Mouse (Mus musculus) adrenal gland, postnatal 4 days (tissue): ENCODE results near the gene Ddx31. TPM values are rescaled to one million over a fixed set of nuclear protein-coding genes. Genes with fewer than 3 reads are reported as not detected.
A peak's percentile ranks its signal among the peaks of the same experiment; 100 is the strongest.

Experiments used
- DNase-seq, 2 experiments: peaks; one replicate each; pipeline ENCODE4 v3.0.0; 2021 to 2022; ENCODE audit warnings: low spot score in 2 of 2, mixed read lengths in 2 of 2
- total RNA-seq, 2 experiments: library from RNA; stranded (reverse); gene quantifications; 2 replicates each; pipeline ENCODE4 v1.2.3; 2021

Ddx31 gene
- total RNA-seq, 2 experiments from 2014 or later = 9.4 to 10.8 TPM

- no peak for DNase-seq
Measured at GRCm38 (mm10) chr2:28909818-28910710, 69.9 kb downstream of the Ddx31 start.

GRCm38 (mm10) chr2:28910877-28911276 lies 70.7 kb downstream of the Ddx31 start:
- DNase-seq = no peak

GRCm38 (mm10) chr2:28911331-28912038 lies 71.3 kb downstream of the Ddx31 start:
- DNase-seq = no peak

GRCm38 (mm10) chr2:28912039-28912700 lies 72.0 kb downstream of the Ddx31 start:
- no peak for DNase-seq

GRCm38 (mm10) chr2:28912961-28913360 lies 72.8 kb downstream of the Ddx31 start:
- no peak for DNase-seq

GRCm38 (mm10) chr2:28914121-28914520 lies 73.9 kb downstream of the Ddx31 start:
- DNase-seq = no peak

- DNase-seq = no peak
Measured at GRCm38 (mm10) chr2:28915104-28915738, 75.0 kb downstream of the Ddx31 start.

GRCm38 (mm10) chr2:28915768-28916512 lies 75.7 kb downstream of the Ddx31 start:
- no peak for DNase-seq

- no peak for DNase-seq
Measured at GRCm38 (mm10) chr2:28916513-28916865, 76.3 kb downstream of the Ddx31 start, which contains the start of gene Barhl1. TSS of gene Barhl1 (minus strand) at chr2:28916668.

- DNase-seq = no peak
Measured at GRCm38 (mm10) chr2:28917156-28917517, 76.9 kb downstream of the Ddx31 start.

GRCm38 (mm10) chr2:28917518-28918361 lies 77.5 kb downstream of the Ddx31 start:
- no peak for DNase-seq

GRCm38 (mm10) chr2:28919001-28919400 lies 78.8 kb downstream of the Ddx31 start:
- DNase-seq = no peak

- DNase-seq = peak; percentile 55 to 77
Measured at GRCm38 (mm10) chr2:28923912-28924311, 83.7 kb downstream of the Ddx31 start.

- no peak for DNase-seq
Measured at GRCm38 (mm10) chr2:28930571-28930970, 90.4 kb downstream of the Ddx31 start.

- DNase-seq = no peak
Measured at GRCm38 (mm10) chr2:28938997-28939396, 98.8 kb downstream of the Ddx31 start.

GRCm38 (mm10) chr2:28943666-28944516 lies 103.7 kb downstream of the Ddx31 start:
- no peak for DNase-seq

- no peak for DNase-seq
Measured at GRCm38 (mm10) chr2:28945388-28945787, 105.2 kb downstream of the Ddx31 start.

- DNase-seq = no peak
Measured at GRCm38 (mm10) chr2:28946312-28946711, 106.1 kb downstream of the Ddx31 start.

- no peak for DNase-seq
Measured at GRCm38 (mm10) chr2:28952981-28953380, 112.8 kb downstream of the Ddx31 start.
